Mouse (Mus musculus): ENCODE results near the gene Gipr. TPM values are rescaled to one million over a fixed set of nuclear protein-coding genes. Genes with fewer than 3 reads are reported as not detected.

Gene Gipr
- polyA plus RNA-seq, 2 experiments from 2014 or later = not detected

Other genes starting within 250 kb of the Gipr start
- gene Nova2, start 240.2 kb downstream of the Gipr start, polyA plus RNA-seq (2017; shearing (Covaris generic)) = not detected
- not detected for gene Nanos2, start 178.7 kb downstream of the Gipr start, polyA plus RNA-seq (2017; shearing (Covaris generic))
- 1 to 10 TPM; 1.7 to 3.0 TPM for gene Mypop, start 174.9 kb downstream of the Gipr start, polyA plus RNA-seq (2017; shearing (Covaris generic))
- gene Irf2bp1, start 162.1 kb downstream of the Gipr start, polyA plus RNA-seq (2017; shearing (Covaris generic)) = 1 to 10 TPM; 2.0 to 2.4 TPM
- gene Foxa3, start 142.6 kb downstream of the Gipr start, polyA plus RNA-seq (2017; shearing (Covaris generic)) = not detected
- 1 to 10 TPM; 5.0 to 6.4 TPM for gene Sympk, start 141.8 kb downstream of the Gipr start, polyA plus RNA-seq (2017; shearing (Covaris generic))
- gene Rsph6a, start 111.4 kb downstream of the Gipr start, polyA plus RNA-seq (2017; shearing (Covaris generic)) = not detected
- gene Dmwd, start 89.9 kb downstream of the Gipr start, polyA plus RNA-seq (2017; shearing (Covaris generic)) = not detected
- gene Dmpk, start 82.3 kb downstream of the Gipr start, polyA plus RNA-seq (2017; shearing (Covaris generic)) = under 1 TPM in 1 of 2 experiments, not detected in 1; 0.44 TPM
- gene Six5, start 71.5 kb downstream of the Gipr start, polyA plus RNA-seq (2017; shearing (Covaris generic)) = under 1 TPM; 0.46 to 0.83 TPM
- gene Gm4969, start 47.8 kb downstream of the Gipr start, polyA plus RNA-seq (2017; shearing (Covaris generic)) = not detected
- gene Fbxo46, start 46.3 kb downstream of the Gipr start, polyA plus RNA-seq (2017; shearing (Covaris generic)) = 10 to 100 TPM; 23.1 to 29.0 TPM
- gene Qpctl, start 16.8 kb downstream of the Gipr start, polyA plus RNA-seq (2017; shearing (Covaris generic)) = 10 to 100 TPM in 1 of 2 experiments, 1 to 10 TPM in 1; 9.1 to 17.8 TPM
- gene Snrpd2, start 16.4 kb downstream of the Gipr start, polyA plus RNA-seq (2017; shearing (Covaris generic)) = 10 to 100 TPM; 63.0 to 77.3 TPM
- gene Eml2, start 10.3 kb upstream of the Gipr start, polyA plus RNA-seq (2017; shearing (Covaris generic)) = 10 to 100 TPM in 1 of 2 experiments, 1 to 10 TPM in 1; 10.0 to 30.1 TPM
- under 1 TPM in 1 of 2 experiments, not detected in 1; 0.11 TPM for gene Gpr4, start 46.4 kb upstream of the Gipr start, polyA plus RNA-seq (2017; shearing (Covaris generic))
- 10 to 100 TPM; 15.2 to 24.0 TPM for gene Opa3, start 62.2 kb upstream of the Gipr start, polyA plus RNA-seq (2017; shearing (Covaris generic))
- gene Vasp, start 105.7 kb upstream of the Gipr start, polyA plus RNA-seq (2017; shearing (Covaris generic)) = 100 to 1,000 TPM in 1 of 2 experiments, 10 to 100 TPM in 1; 52.3 to 109 TPM
- 1 to 10 TPM; 1.7 to 2.1 TPM for gene Ppm1n, start 113.9 kb upstream of the Gipr start, polyA plus RNA-seq (2017; shearing (Covaris generic))
- gene Rtn2, start 116.5 kb upstream of the Gipr start, polyA plus RNA-seq (2017; shearing (Covaris generic)) = not detected
- 1 to 10 TPM in 1 of 2 experiments, under 1 TPM in 1; 0.35 to 2.7 TPM for gene Fosb, start 143.9 kb upstream of the Gipr start, polyA plus RNA-seq (2017; shearing (Covaris generic))
- 10 to 100 TPM; 71.2 to 78.1 TPM for gene Ercc1, start 178.7 kb upstream of the Gipr start, polyA plus RNA-seq (2017; shearing (Covaris generic))
- gene Cd3eap, start 193.4 kb upstream of the Gipr start, polyA plus RNA-seq (2017; shearing (Covaris generic)) = 10 to 100 TPM; 15.8 to 17.6 TPM
- not detected for gene Ppp1r13l, start 193.6 kb upstream of the Gipr start, polyA plus RNA-seq (2017; shearing (Covaris generic))
- 10 to 100 TPM; 10.1 to 11.6 TPM for gene Ercc2, start 215.9 kb upstream of the Gipr start, polyA plus RNA-seq (2017; shearing (Covaris generic))
- gene Klc3, start 238.0 kb upstream of the Gipr start, polyA plus RNA-seq (2017; shearing (Covaris generic)) = 1 to 10 TPM; 2.6 to 3.3 TPM
- not detected for gene Ckm, start 238.6 kb upstream of the Gipr start, polyA plus RNA-seq (2017; shearing (Covaris generic))

All from CD4-positive, CD25-positive, alpha-beta regulatory T cell, adult 4 months (primary cell).